In the genomic region with DNA sequence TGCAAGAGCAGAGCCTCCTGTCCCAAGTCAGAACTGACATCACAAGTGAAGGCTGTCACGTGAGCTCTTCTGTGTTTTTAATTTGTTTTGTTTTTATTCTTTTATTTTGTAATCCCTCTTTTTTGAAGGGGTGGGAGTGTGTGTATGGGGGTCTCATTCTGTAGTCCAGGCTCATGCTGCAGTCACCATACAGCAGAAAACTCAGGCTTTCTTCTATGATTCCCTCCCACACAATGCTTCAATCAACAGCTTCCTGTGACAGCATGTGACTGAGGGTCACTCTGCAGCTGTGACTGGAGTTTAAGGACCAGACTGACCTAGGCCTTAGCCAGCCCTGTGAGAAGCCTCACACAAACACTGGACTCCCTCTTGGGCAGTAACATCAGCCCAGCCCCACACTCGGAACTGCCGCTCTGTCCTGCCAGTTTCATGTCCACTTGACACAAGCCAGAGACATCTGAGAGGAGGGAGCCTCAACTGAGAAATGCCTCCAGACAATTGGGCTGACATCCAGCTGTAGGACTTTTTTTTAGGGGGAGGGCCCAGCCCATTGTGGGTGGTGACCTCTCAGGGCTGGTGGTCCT, we compare ENCODE assay signal across 12 mouse cellular contexts. TPM values are rescaled to one million over a fixed set of nuclear protein-coding genes. Genes with fewer than 3 reads are reported as not detected.
DNase-seq lines count a peak whose midpoint lies in the region; ATAC-seq and TF ChIP-seq lines count a peak whose summit lies in the region.
"Had no signal": no experiment of that assay in that cellular context is flagged by ENCODE, and none has a peak within 500 bp of the region (broad histone marks: within the 10 kb centered on the region; RNA-seq: fewer than 3 reads in every experiment).

No protein-coding gene starts in this region.

- H3K79me2 ChIP-seq in heart, adult 2 months (replicated peaks; ENCODE audit: control insufficient read depth, insufficient read depth, low read length), result no peaks in the 10 kb centered on the region

- TF ChIP-seq EP300 in heart, adult 2 months (IDR thresholded peaks at IDR 0.05; ENCODE audit: insufficient read depth, low read depth, low read length), result 0 out of 2 replicates have a peak, but pooled peaks have one; percentile 17

- intact Hi-C loops in heart, adult 2 months (cut with DNase I), result no loop called here
- intact Hi-C loops in left cerebral cortex, postnatal 4 days (cut with DNase I), result no loop called here

- H3K9me3 ChIP-seq in liver, embryonic 13.5 days (replicated peaks), result peaks cover 7% of the 10 kb centered on the region
- H3K9me3 ChIP-seq in heart, embryonic 10.5 days, result 0 out of 2 replicates have a peak, but pooled peaks cover 5% of the 10 kb centered on the region
- H3K9me3 ChIP-seq in intestine, embryonic 16.5 days (ENCODE audit: control insufficient read depth, low read length), result 0 out of 2 replicates have a peak, but pooled peaks cover 7% of the 10 kb centered on the region

- no peaks in the 10 kb centered on the region for H3K27me3 ChIP-seq in heart, adult 2 months (ENCODE audit: control insufficient read depth, insufficient read depth, low read length)
- no peaks in the 10 kb centered on the region for H3K27me3 ChIP-seq in liver, embryonic 13.5 days
- no peaks in the 10 kb centered on the region for H3K27me3 ChIP-seq in heart, embryonic 10.5 days (ENCODE audit: insufficient read depth, poor library complexity, severe bottlenecking)
- H3K27me3 ChIP-seq in intestine, embryonic 16.5 days (replicated peaks; ENCODE audit: control insufficient read depth, insufficient read depth, low read length), result no peaks in the 10 kb centered on the region

- TF ChIP-seq CTCF in heart, adult 2 months (IDR thresholded peaks at IDR 0.05), result no peak

- no peaks in the 10 kb centered on the region for H3K36me3 ChIP-seq in heart, adult 2 months (ENCODE audit: control insufficient read depth, insufficient read depth, low read length)
- H3K36me3 ChIP-seq in liver, embryonic 13.5 days, result peaks cover 72% of the 10 kb centered on the region
- H3K36me3 ChIP-seq in heart, embryonic 10.5 days, result peaks cover 14% of the 10 kb centered on the region
- peaks cover 6% of the 10 kb centered on the region for H3K36me3 ChIP-seq in intestine, embryonic 16.5 days (ENCODE audit: control insufficient read depth, insufficient read depth, low read length)

- no peak for ATAC-seq in liver, embryonic 13.5 days (ENCODE audit: low read depth)
- peak; percentile 58 for ATAC-seq in intestine, embryonic 16.5 days

- no peak overlapping the region for H3K4me3 ChIP-seq in heart, adult 2 months
- H3K4me3 ChIP-seq in liver, embryonic 13.5 days (replicated peaks), result no peak overlapping the region
- H3K4me3 ChIP-seq in heart, embryonic 10.5 days, result no peak overlapping the region
- H3K4me3 ChIP-seq in intestine, embryonic 16.5 days (ENCODE audit: low read length), result no peak overlapping the region
- H3K4me3 ChIP-seq: myocyte had no signal

- H3K9ac ChIP-seq in heart, adult 2 months (ENCODE audit: low read depth, low read length), result no peak overlapping the region
- H3K9ac ChIP-seq in liver, embryonic 13.5 days, result no peak overlapping the region
- no peak overlapping the region for H3K9ac ChIP-seq in intestine, embryonic 16.5 days (ENCODE audit: low read depth, low read length)

- H3K4me2 ChIP-seq in liver, embryonic 13.5 days, result no peak overlapping the region
- H3K4me2 ChIP-seq in intestine, embryonic 16.5 days (ENCODE audit: low read depth, low read length), result no peak overlapping the region

- 28% methylated on average over 3 of the region's 3 CpGs for WGBS in heart, adult 2 months
- WGBS in liver, embryonic 13.5 days (ENCODE audit: insufficient replicate concordance), result 63% methylated on average over 3 of the region's 3 CpGs
- 32% methylated on average over 3 of the region's 3 CpGs for WGBS in heart, embryonic 10.5 days
- WGBS in intestine, embryonic 16.5 days, result 40% methylated on average over 3 of the region's 3 CpGs

- H3K4me1 ChIP-seq in heart, adult 2 months (ENCODE audit: control insufficient read depth, insufficient read depth, low read length), result 0 out of 2 replicates have a peak, but pooled peaks cover 3% of the 10 kb centered on the region
- peaks cover 5% of the 10 kb centered on the region for H3K4me1 ChIP-seq in liver, embryonic 13.5 days (replicated peaks)
- peaks cover 40% of the 10 kb centered on the region for H3K4me1 ChIP-seq in heart, embryonic 10.5 days
- no peaks in the 10 kb centered on the region for H3K4me1 ChIP-seq in intestine, embryonic 16.5 days (ENCODE audit: control insufficient read depth, insufficient read depth, low read length)

- no peak for TF ChIP-seq POLR2A in heart, adult 2 months (IDR thresholded peaks at IDR 0.05; ENCODE audit: insufficient read depth, low read depth, low read length)

- no peak overlapping the region for H3K27ac ChIP-seq in heart, adult 2 months
- 0 out of 2 replicates have a peak overlapping the region, but pooled peaks have one; percentile 3 for H3K27ac ChIP-seq in liver, embryonic 13.5 days
- peak overlapping the region; percentile 81; the same call in 1 of the 2 replicates for H3K27ac ChIP-seq in heart, embryonic 10.5 days
- H3K27ac ChIP-seq in intestine, embryonic 16.5 days (ENCODE audit: low read length), result 0 out of 2 replicates have a peak overlapping the region, but pooled peaks have one; percentile 5

- peak in 1 of 2 experiments; percentile 42 for DNase-seq in heart, adult 2 months
- DNase-seq in heart, adult 8-10 months (ENCODE audit: low spot score), result no peak
- DNase-seq in liver, embryonic 13.5 days, result no peak
- DNase-seq in liver, result no peak
- DNase-seq in heart, embryonic 10.5 days (ENCODE audit: low spot score), result peak; percentile 89
- no peak for DNase-seq in cerebellum, adult 9-11 months
- DNase-seq in left cerebral cortex, postnatal 4 days, result no peak
- DNase-seq: lung, postnatal 14 days; thymus, postnatal 14 days had no signal

RNA-seq across cellular contexts. Expression of gene Prr22, which starts 8.8 kb away (rescaled TPM):
- total RNA-seq in heart, adult 2 months (2021), result under 1 TPM; 0.11 to 0.29 TPM
- polyA plus RNA-seq in heart, adult 2 months (2012; rRNA removed), result 1.2 and 2.0 TPM in 2 replicates
- total RNA-seq in heart, adult 8-10 months (2022), result under 1 TPM; 0.31 to 0.60 (median 0.43) TPM
- 0.45 and 0.61 TPM in 2 replicates for polyA plus RNA-seq in liver, embryonic 13.5 days (2015; fragmentation: Nextera tagmentation; extraction: Ambion mirVana)
- 1.3 and 2.1 TPM in 2 replicates for polyA plus RNA-seq in heart, embryonic 10.5 days (2016; fragmentation: Nextera tagmentation; extraction: Ambion mirVana)
- polyA plus RNA-seq in intestine, embryonic 16.5 days (2015; fragmentation: Nextera tagmentation; extraction: Ambion mirVana), result 0.84 and 1.6 TPM in 2 replicates
- total RNA-seq in left cerebral cortex, postnatal 4 days (2021), result 1 to 10 TPM; 1.2 TPM
- total RNA-seq: common myeloid progenitor, adult 5-6 weeks had no signal

RNA-seq across cellular contexts. Expression of gene Dus3l, which starts 14.3 kb away (rescaled TPM):
- 10 to 100 TPM; 17.7 to 19.4 TPM for total RNA-seq in heart, adult 2 months (2021)
- 36.2 and 38.7 TPM in 2 replicates for polyA plus RNA-seq in heart, adult 2 months (2012; rRNA removed)
- 10 to 100 TPM; 15.6 to 18.5 (median 16.6) TPM for total RNA-seq in heart, adult 8-10 months (2022)
- 17.2 and 17.5 TPM in 2 replicates for polyA plus RNA-seq in liver, embryonic 13.5 days (2015; fragmentation: Nextera tagmentation; extraction: Ambion mirVana)
- polyA plus RNA-seq in heart, embryonic 10.5 days (2016; fragmentation: Nextera tagmentation; extraction: Ambion mirVana), result 39.6 and 41.4 TPM in 2 replicates
- 37.6 and 40.0 TPM in 2 replicates for polyA plus RNA-seq in intestine, embryonic 16.5 days (2015; fragmentation: Nextera tagmentation; extraction: Ambion mirVana)
- total RNA-seq in left cerebral cortex, postnatal 4 days (2021), result 10 to 100 TPM; 80.0 to 90.4 TPM

RNA-seq across cellular contexts. Expression of gene Nrtn, which starts 21.5 kb away (rescaled TPM):
- total RNA-seq in heart, adult 2 months (2021), result 10 to 100 TPM; 24.4 to 26.8 TPM
- polyA plus RNA-seq in heart, adult 2 months (2012; rRNA removed), result 26.2 and 49.3 TPM in 2 replicates
- 10 to 100 TPM; 22.4 to 26.7 (median 24.6) TPM for total RNA-seq in heart, adult 8-10 months (2022)
- polyA plus RNA-seq in liver, embryonic 13.5 days (2015; fragmentation: Nextera tagmentation; extraction: Ambion mirVana), result 1.00 and 1.0 TPM in 2 replicates
- 3.3 and 7.4 TPM in 2 replicates for polyA plus RNA-seq in heart, embryonic 10.5 days (2016; fragmentation: Nextera tagmentation; extraction: Ambion mirVana)
- polyA plus RNA-seq in intestine, embryonic 16.5 days (2015; fragmentation: Nextera tagmentation; extraction: Ambion mirVana), result 7.0 and 7.9 TPM in 2 replicates
- 1 to 10 TPM; 1.2 to 1.3 TPM for total RNA-seq in left cerebral cortex, postnatal 4 days (2021)
- total RNA-seq: common myeloid progenitor, adult 5-6 weeks had no signal

RNA-seq across cellular contexts. Expression of gene Rfx2, which starts 51.9 kb away (rescaled TPM):
- total RNA-seq in heart, adult 2 months (2021), result 1 to 10 TPM; 2.8 to 3.0 TPM
- 5.1 and 6.0 TPM in 2 replicates for polyA plus RNA-seq in heart, adult 2 months (2012; rRNA removed)
- total RNA-seq in heart, adult 8-10 months (2022), result 1 to 10 TPM; 1.6 to 3.5 (median 2.7) TPM
- polyA plus RNA-seq in liver, embryonic 13.5 days (2015; fragmentation: Nextera tagmentation; extraction: Ambion mirVana), result 10.1 and 10.7 TPM in 2 replicates
- polyA plus RNA-seq in heart, embryonic 10.5 days (2016; fragmentation: Nextera tagmentation; extraction: Ambion mirVana), result 4.0 and 4.8 TPM in 2 replicates
- polyA plus RNA-seq in intestine, embryonic 16.5 days (2015; fragmentation: Nextera tagmentation; extraction: Ambion mirVana), result 2.5 and 3.4 TPM in 2 replicates
- total RNA-seq in left cerebral cortex, postnatal 4 days (2021), result 1 to 10 TPM; 2.4 to 3.4 TPM
